In the genomic region with DNA sequence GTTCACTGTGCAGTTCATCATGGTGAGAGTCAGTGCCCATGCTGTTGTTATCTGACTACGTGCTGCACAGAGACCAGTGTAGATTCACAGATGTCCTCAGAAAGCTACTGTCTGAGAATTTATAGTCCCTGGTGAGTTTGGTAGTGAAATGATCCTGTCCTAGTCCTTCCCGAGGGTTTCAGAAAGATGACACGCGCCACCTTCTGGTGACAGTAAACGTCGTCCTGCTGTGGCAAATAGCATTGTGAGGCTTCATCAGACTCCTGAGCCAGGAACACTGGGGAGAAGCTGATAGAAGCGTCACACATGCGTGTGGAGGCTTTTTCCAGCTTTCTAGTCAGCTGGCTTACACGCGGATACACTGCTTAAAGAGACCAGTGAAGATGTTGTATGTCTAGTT, we compare ENCODE assay signal across 8 mouse cellular contexts.
DNase-seq lines count a peak whose midpoint lies in the region; ATAC-seq and TF ChIP-seq lines count a peak whose summit lies in the region.

No protein-coding gene starts in this region.

- no peak for TF ChIP-seq EP300 in ES-Bruce4 (IDR thresholded peaks at IDR 0.05; ENCODE audit: insufficient read depth, low read depth, low read length)

- no peak for TF ChIP-seq POLR2A in ES-Bruce4 (IDR thresholded peaks at IDR 0.05; ENCODE audit: insufficient read depth, low read length)
- TF ChIP-seq POLR2A in brain, embryonic 14.5 days (IDR thresholded peaks at IDR 0.05; ENCODE audit: borderline replicate concordance, extremely low read depth, insufficient read depth, insufficient read length, poor library complexity, severe bottlenecking): no peak
- TF ChIP-seq POLR2A in liver, adult 2 months (IDR thresholded peaks at IDR 0.05; ENCODE audit: extremely low read depth, insufficient read depth, low read length): no peak

- WGBS in forebrain, embryonic 11.5 days: 44% methylated on average over 10 of the region's 10 CpGs
- 27% methylated on average over 10 of the region's 10 CpGs for WGBS in heart, embryonic 16.5 days
- WGBS in kidney, postnatal 0 days: 27% methylated on average over 10 of the region's 10 CpGs
- WGBS in liver, adult 2 months: 54% methylated on average over 10 of the region's 10 CpGs
- 27% methylated on average over 10 of the region's 10 CpGs for WGBS in neural tube, embryonic 14.5 days

- H3K79me2 ChIP-seq in liver, adult 2 months (ENCODE audit: control insufficient read depth, insufficient read depth, low read length): no peaks in the 10 kb centered on the region

- no peaks in the 10 kb centered on the region for H3K4me1 ChIP-seq in ES-Bruce4 (ENCODE audit: control insufficient read depth, insufficient read depth, low read length)
- no peaks in the 10 kb centered on the region for H3K4me1 ChIP-seq in forebrain, embryonic 11.5 days (replicated peaks; ENCODE audit: control insufficient read depth, insufficient read depth, low read length)
- peaks cover 22% of the 10 kb centered on the region for H3K4me1 ChIP-seq in heart, embryonic 16.5 days (ENCODE audit: control insufficient read depth, insufficient read depth, low read length)
- H3K4me1 ChIP-seq in kidney, postnatal 0 days (replicated peaks; ENCODE audit: insufficient read depth, low read length): no peaks in the 10 kb centered on the region
- no peaks in the 10 kb centered on the region for H3K4me1 ChIP-seq in liver, adult 2 months (ENCODE audit: control insufficient read depth, insufficient read depth, low read length)
- 0 out of 2 replicates have a peak, but pooled peaks cover 6% of the 10 kb centered on the region for H3K4me1 ChIP-seq in neural tube, embryonic 14.5 days (ENCODE audit: control insufficient read depth, insufficient read depth, low read length)

- H3K4me2 ChIP-seq in forebrain, embryonic 11.5 days (ENCODE audit: low read depth, low read length, severe bottlenecking): no peak overlapping the region
- H3K4me2 ChIP-seq in heart, embryonic 16.5 days (ENCODE audit: low read depth, low read length): no peak overlapping the region
- no peak overlapping the region for H3K4me2 ChIP-seq in kidney, postnatal 0 days (ENCODE audit: low read length)
- no peak overlapping the region for H3K4me2 ChIP-seq in neural tube, embryonic 14.5 days (ENCODE audit: low read depth, low read length)

- DNase-seq in brain, embryonic 14.5 days (ENCODE audit: low read depth): peak; percentile 91
- DNase-seq in forebrain, embryonic 11.5 days (ENCODE audit: low spot score): peak; percentile 82
- peak; percentile 89 for DNase-seq in kidney, postnatal 0 days (ENCODE audit: low spot score)
- peak; percentile 24 for DNase-seq in liver, adult 2 months (ENCODE audit: extremely low read depth, low read depth, low spot score)
- peak; percentile 67 for DNase-seq in thymus, postnatal 4 days

- H3K9me3 ChIP-seq in ES-Bruce4 (replicated peaks; ENCODE audit: control insufficient read depth, insufficient read depth, low read length, poor library complexity, severe bottlenecking): no peaks in the 10 kb centered on the region
- H3K9me3 ChIP-seq in forebrain, embryonic 11.5 days (ENCODE audit: control insufficient read depth, low read length): no peaks in the 10 kb centered on the region
- H3K9me3 ChIP-seq in heart, embryonic 16.5 days (replicated peaks; ENCODE audit: control insufficient read depth, low read length): no peaks in the 10 kb centered on the region
- H3K9me3 ChIP-seq in kidney, postnatal 0 days (replicated peaks; ENCODE audit: low read length): no peaks in the 10 kb centered on the region
- H3K9me3 ChIP-seq in neural tube, embryonic 14.5 days (ENCODE audit: control insufficient read depth, low read length): no peaks in the 10 kb centered on the region

- no peak overlapping the region for H3K4me3 ChIP-seq in ES-Bruce4 (ENCODE audit: low read depth, low read length)
- no peak overlapping the region for H3K4me3 ChIP-seq in forebrain, embryonic 11.5 days (ENCODE audit: low read depth, low read length)
- H3K4me3 ChIP-seq in heart, embryonic 16.5 days (ENCODE audit: low read length): no peak overlapping the region
- no peak overlapping the region for H3K4me3 ChIP-seq in kidney, postnatal 0 days (replicated peaks; ENCODE audit: low read depth, low read length)
- H3K4me3 ChIP-seq in liver, adult 2 months (ENCODE audit: insufficient read depth, low read depth, low read length): no peak overlapping the region
- H3K4me3 ChIP-seq in neural tube, embryonic 14.5 days (ENCODE audit: low read depth, low read length): no peak overlapping the region

- no peak overlapping the region for H3K27ac ChIP-seq in ES-Bruce4 (ENCODE audit: insufficient read depth, low read length)
- H3K27ac ChIP-seq in forebrain, embryonic 11.5 days (ENCODE audit: low read depth, low read length): no peak overlapping the region
- H3K27ac ChIP-seq in heart, embryonic 16.5 days (ENCODE audit: low read length): no peak overlapping the region
- H3K27ac ChIP-seq in kidney, postnatal 0 days: no peak overlapping the region
- H3K27ac ChIP-seq in liver, adult 2 months (replicated peaks; ENCODE audit: insufficient read depth, low read depth, low read length): no peak overlapping the region
- H3K27ac ChIP-seq in neural tube, embryonic 14.5 days (ENCODE audit: low read depth, low read length): no peak overlapping the region

- TF ChIP-seq CTCF in ES-Bruce4 (IDR thresholded peaks at IDR 0.05; ENCODE audit: low read depth, low read length): peak; percentile 73
- TF ChIP-seq CTCF in brain, embryonic 14.5 days (IDR thresholded peaks at IDR 0.05; ENCODE audit: borderline replicate concordance, extremely low read depth, insufficient read depth, insufficient read length): peak; percentile 81
- peak; percentile 86 for TF ChIP-seq CTCF in kidney, postnatal 0 days (IDR thresholded peaks at IDR 0.05; ENCODE audit: low read depth)
- TF ChIP-seq CTCF in liver, adult 2 months (IDR thresholded peaks at IDR 0.05; ENCODE audit: low read depth, low read length): peak; percentile 64

- peaks cover 11% of the 10 kb centered on the region for H3K36me3 ChIP-seq in ES-Bruce4 (ENCODE audit: control insufficient read depth, insufficient read depth, low read length, poor library complexity, severe bottlenecking)
- peaks cover 10% of the 10 kb centered on the region for H3K36me3 ChIP-seq in forebrain, embryonic 11.5 days (ENCODE audit: control insufficient read depth, insufficient read depth, low read length)
- H3K36me3 ChIP-seq in heart, embryonic 16.5 days (ENCODE audit: control insufficient read depth, insufficient read depth): peaks cover 45% of the 10 kb centered on the region
- H3K36me3 ChIP-seq in kidney, postnatal 0 days (ENCODE audit: insufficient read depth, low read length): peaks cover 49% of the 10 kb centered on the region
- H3K36me3 ChIP-seq in liver, adult 2 months (ENCODE audit: control insufficient read depth, insufficient read depth, low read length): peaks cover 5% of the 10 kb centered on the region
- no peaks in the 10 kb centered on the region; the same call in 1 of the 2 replicates for H3K36me3 ChIP-seq in neural tube, embryonic 14.5 days (ENCODE audit: control insufficient read depth, insufficient read depth, low read length)

- H3K9ac ChIP-seq in ES-Bruce4 (ENCODE audit: low read depth, poor library complexity, severe bottlenecking): no peak overlapping the region
- no peak overlapping the region for H3K9ac ChIP-seq in forebrain, embryonic 11.5 days (ENCODE audit: low read length)
- no peak overlapping the region for H3K9ac ChIP-seq in heart, embryonic 16.5 days (ENCODE audit: low read length)
- H3K9ac ChIP-seq in kidney, postnatal 0 days (ENCODE audit: low read depth, low read length): no peak overlapping the region
- H3K9ac ChIP-seq in liver, adult 2 months (ENCODE audit: low read depth, low read length): no peak overlapping the region
- no peak overlapping the region for H3K9ac ChIP-seq in neural tube, embryonic 14.5 days (replicated peaks; ENCODE audit: low read depth, low read length)

- 0 out of 2 replicates have a peak, but pooled peaks have one; percentile 3 for ATAC-seq in forebrain, embryonic 11.5 days (replicated peaks; ENCODE audit: low FRiP score)
- peak; percentile 47; the same call in 1 of the 2 replicates for ATAC-seq in heart, embryonic 16.5 days (replicated peaks; ENCODE audit: extremely low read depth, insufficient read depth, low FRiP score)
- ATAC-seq in kidney, postnatal 0 days (replicated peaks; ENCODE audit: low FRiP score, low read depth): no peak
- ATAC-seq in neural tube, embryonic 14.5 days (ENCODE audit: low read depth): peak; percentile 76

- H3K27me3 ChIP-seq in ES-Bruce4 (ENCODE audit: control insufficient read depth, insufficient read depth, low read length, poor library complexity, severe bottlenecking): no peaks in the 10 kb centered on the region
- H3K27me3 ChIP-seq in forebrain, embryonic 11.5 days (ENCODE audit: control insufficient read depth, insufficient read depth, low read length): no peaks in the 10 kb centered on the region
- no peaks in the 10 kb centered on the region for H3K27me3 ChIP-seq in heart, embryonic 16.5 days (ENCODE audit: control insufficient read depth, insufficient read depth, low read length)
- no peaks in the 10 kb centered on the region for H3K27me3 ChIP-seq in kidney, postnatal 0 days (ENCODE audit: insufficient read depth, low read length)
- H3K27me3 ChIP-seq in liver, adult 2 months (ENCODE audit: control insufficient read depth, insufficient read depth, low read length): no peaks in the 10 kb centered on the region
- H3K27me3 ChIP-seq in neural tube, embryonic 14.5 days (ENCODE audit: control insufficient read depth, insufficient read depth, low read length): no peaks in the 10 kb centered on the region

Comparison
In these comparisons a context has a peak if more than half of its experiments do, and no peak if none do; other contexts are left out.
1. DNase-seq: peak in every context shown above with its lines; median percentile 91 in brain, embryonic 14.5 days; 89 in kidney, postnatal 0 days; 82 in forebrain, embryonic 11.5 days; 67 in thymus, postnatal 4 days; 24 in liver, adult 2 months.